Mouse (Mus musculus): Measurements from ENCODE around the gene Tarbp2. TPM values are rescaled to one million over a fixed set of nuclear protein-coding genes. Genes with fewer than 3 reads are reported as not detected.

The Tarbp2 gene
- total RNA-seq, 1 experiment: 184 TPM

- peaks cover 31% of the 10 kb centered on the region for H3K36me3 ChIP-seq (ENCODE audit: control insufficient read depth, insufficient read depth, low read length, poor library complexity, severe bottlenecking)
- no peak overlapping the region for H3K9ac ChIP-seq (ENCODE audit: insufficient read depth, low read depth, low read length, poor library complexity, severe bottlenecking)
- TF ChIP-seq CHD2 (IDR thresholded peaks at IDR 0.05; ENCODE audit: low read depth, low read length): no peak
- no peak for TF ChIP-seq ZC3H11A (IDR thresholded peaks at IDR 0.05; ENCODE audit: borderline replicate concordance, low read depth, low read length)
- TF ChIP-seq MAFK (IDR thresholded peaks at IDR 0.05; ENCODE audit: insufficient read depth, low read depth, low read length): no peak
- no peak for TF ChIP-seq HCFC1 (IDR thresholded peaks at IDR 0.05; ENCODE audit: borderline replicate concordance, insufficient read depth, low read length)
- no peak for TF ChIP-seq ZNF384 (IDR thresholded peaks at IDR 0.05; ENCODE audit: low read depth, low read length)
- peaks cover 0 to 9% of the 10 kb centered on the region in 2 experiments; a peak in 2 of 4 replicates for H3K4me1 ChIP-seq (ENCODE audit: control insufficient read depth in 2 of 2, insufficient read depth in 2 of 2, low read length in 2 of 2, poor library complexity in 1 of 2)
- in situ Hi-C loops (cut with MboI; ENCODE audit: low sequenced_read_pairs in 2 of 2, unreplicated experiment in 2 of 2): no loop called here
- no peak overlapping the region for H3K27ac ChIP-seq (ENCODE audit: insufficient read depth, low read depth, low read length, poor library complexity, severe bottlenecking)
- H3K4me3 ChIP-seq (ENCODE audit: insufficient read depth in 1 of 2, low read depth in 1 of 2, low read length in 2 of 2, poor library complexity in 1 of 2, severe bottlenecking in 1 of 2): no peak overlapping the region
- DNase-seq (ENCODE audit: low read depth, low spot score): no peak
- no peaks in the 10 kb centered on the region for H3K9me3 ChIP-seq (ENCODE audit: control insufficient read depth, insufficient read depth, low read depth, low read length)
Measured at GRCm38 (mm10) chr15:102520416-102520815, 2.4 kb downstream of the Tarbp2 start.

- TF ChIP-seq CHD2 (IDR thresholded peaks at IDR 0.05; ENCODE audit: low read depth, low read length) (no peak), ZNF384 (IDR thresholded peaks at IDR 0.05; ENCODE audit: low read depth, low read length) (no peak), HCFC1 (IDR thresholded peaks at IDR 0.05; ENCODE audit: borderline replicate concordance, insufficient read depth, low read length) (no peak), MAFK (IDR thresholded peaks at IDR 0.05; ENCODE audit: insufficient read depth, low read depth, low read length) (no peak), ZC3H11A (IDR thresholded peaks at IDR 0.05; ENCODE audit: borderline replicate concordance, low read depth, low read length) (no peak)
- DNase-seq (ENCODE audit: low read depth, low spot score): no peak
- Histone ChIP-seq H3K36me3 (ENCODE audit: control insufficient read depth, insufficient read depth, low read length, poor library complexity, severe bottlenecking) (peaks cover 31% of the 10 kb centered on the region), H3K9me3 (ENCODE audit: control insufficient read depth, insufficient read depth, low read depth, low read length) (no peaks in the 10 kb centered on the region), H3K27ac (ENCODE audit: insufficient read depth, low read depth, low read length, poor library complexity, severe bottlenecking) (no peak overlapping the region), H3K9ac (ENCODE audit: insufficient read depth, low read depth, low read length, poor library complexity, severe bottlenecking) (no peak overlapping the region), H3K4me3 (ENCODE audit: insufficient read depth in 1 of 2, low read depth in 1 of 2, low read length in 2 of 2, poor library complexity in 1 of 2, severe bottlenecking in 1 of 2) (no peak overlapping the region), H3K4me1 (ENCODE audit: control insufficient read depth in 2 of 2, insufficient read depth in 2 of 2, low read length in 2 of 2, poor library complexity in 1 of 2) (peaks cover 0 to 3% of the 10 kb centered on the region in 2 experiments; a peak in 2 of 4 replicates)
- in situ Hi-C loops (cut with MboI; ENCODE audit: low sequenced_read_pairs in 2 of 2, unreplicated experiment in 2 of 2): no loop called here
Measured at GRCm38 (mm10) chr15:102521480-102521879, 3.5 kb downstream of the Tarbp2 start.

DNA sequence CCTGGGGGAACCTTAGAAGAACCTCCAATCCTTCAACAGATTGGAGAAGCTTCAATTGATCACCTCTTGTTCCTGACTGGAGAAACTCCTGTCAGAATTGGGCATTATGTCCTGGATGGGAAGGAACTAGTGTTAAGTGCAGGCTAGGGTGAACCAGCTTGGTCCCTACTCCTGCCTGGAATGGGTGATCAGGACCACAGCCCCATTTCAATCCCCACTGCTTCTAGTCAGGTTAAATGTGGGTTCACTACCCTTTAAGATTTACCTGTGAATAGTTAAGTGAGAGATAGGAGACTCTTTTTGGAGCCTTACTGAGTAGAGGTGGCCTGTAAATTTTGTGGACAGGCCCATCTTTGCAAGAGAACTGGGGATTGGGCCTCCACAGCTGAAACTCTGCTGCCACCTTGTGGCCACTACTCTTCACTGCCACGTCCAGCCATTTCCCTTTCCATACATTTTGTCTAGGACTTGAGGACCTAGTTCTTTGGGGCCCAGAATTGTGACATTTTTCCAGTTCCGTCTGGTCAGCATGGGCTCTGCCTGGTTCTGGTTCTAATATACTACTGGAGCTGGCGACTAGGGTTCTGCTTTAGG is 7.0 kb downstream of the Tarbp2 start, which contains the start of gene Npff:
Gene Npff, minus strand, starts transcription at position 51 of the 594 bp plus-strand sequence.
- in situ Hi-C loops (cut with MboI; ENCODE audit: low sequenced_read_pairs in 2 of 2, unreplicated experiment in 2 of 2): no loop called here
- Histone ChIP-seq H3K36me3 (ENCODE audit: control insufficient read depth, insufficient read depth, low read length, poor library complexity, severe bottlenecking) (peaks cover 31% of the 10 kb centered on the region), H3K27ac (ENCODE audit: insufficient read depth, low read depth, low read length, poor library complexity, severe bottlenecking) (no peak within 1 kb of the TSS), H3K4me3 (ENCODE audit: insufficient read depth in 1 of 2, low read depth in 1 of 2, low read length in 2 of 2, poor library complexity in 1 of 2, severe bottlenecking in 1 of 2) (no peak within 1 kb of the TSS), H3K9ac (ENCODE audit: insufficient read depth, low read depth, low read length, poor library complexity, severe bottlenecking) (no peak within 1 kb of the TSS), H3K9me3 (ENCODE audit: control insufficient read depth, insufficient read depth, low read depth, low read length) (no peaks in the 10 kb centered on the region), H3K4me1 (ENCODE audit: control insufficient read depth in 2 of 2, insufficient read depth in 2 of 2, low read length in 2 of 2, poor library complexity in 1 of 2) (no peaks in the 10 kb centered on the region)
- peak; percentile 68 for DNase-seq (ENCODE audit: low read depth, low spot score)
- TF ChIP-seq ZC3H11A (IDR thresholded peaks at IDR 0.05; ENCODE audit: borderline replicate concordance, low read depth, low read length) (peak; percentile 74; the same call in 1 of the 2 replicates), CHD2 (IDR thresholded peaks at IDR 0.05; ENCODE audit: low read depth, low read length) (no peak)

DNA sequence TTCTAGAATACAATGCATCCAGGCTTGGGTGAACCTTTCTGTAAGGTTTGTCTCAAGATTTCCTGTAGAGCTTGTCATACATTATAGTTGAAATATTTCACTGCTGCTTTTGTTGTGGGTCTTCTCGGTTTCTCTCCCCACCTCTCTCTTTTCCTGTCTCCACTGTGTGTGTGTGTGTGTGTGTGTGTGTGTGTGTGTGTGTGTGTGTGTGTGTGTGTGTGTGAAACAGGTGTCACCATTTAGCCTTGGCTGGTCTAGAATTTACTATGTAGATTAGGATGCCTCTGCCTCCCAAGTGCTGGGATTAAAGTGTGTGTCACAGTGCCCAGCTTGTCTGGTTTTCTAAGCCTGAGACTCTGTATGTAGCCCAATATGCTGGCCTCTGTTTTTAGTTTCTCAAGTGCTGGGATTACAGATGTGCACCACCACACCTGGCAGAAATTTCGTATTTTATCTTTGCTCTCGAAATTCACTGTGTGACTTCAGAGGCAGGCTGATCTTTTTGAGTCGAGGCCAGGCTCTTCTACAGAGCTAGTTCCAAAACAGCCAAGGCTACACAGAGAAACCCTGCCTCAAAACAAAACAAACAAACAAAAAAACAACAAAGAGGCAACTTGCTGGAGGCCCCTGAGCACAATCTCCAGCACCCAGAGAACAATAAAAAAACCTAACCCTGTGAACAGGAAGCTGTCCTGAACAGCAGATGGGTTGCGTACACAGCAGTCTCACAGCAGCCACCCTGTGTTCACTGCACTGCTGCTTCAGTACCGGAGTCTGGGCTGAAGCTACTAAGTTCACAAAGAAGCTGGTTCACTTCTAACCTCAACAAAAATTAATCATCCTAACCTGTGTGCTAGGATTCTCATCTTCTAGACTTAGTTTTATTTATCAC is 8.4 kb downstream of the Tarbp2 start:
- in situ Hi-C loops (cut with MboI; ENCODE audit: low sequenced_read_pairs in 2 of 2, unreplicated experiment in 2 of 2): no loop called here
- TF ChIP-seq MAFK (IDR thresholded peaks at IDR 0.05; ENCODE audit: insufficient read depth, low read depth, low read length) (no peak), ZNF384 (IDR thresholded peaks at IDR 0.05; ENCODE audit: low read depth, low read length) (no peak), HCFC1 (IDR thresholded peaks at IDR 0.05; ENCODE audit: borderline replicate concordance, insufficient read depth, low read length) (no peak), ZC3H11A (IDR thresholded peaks at IDR 0.05; ENCODE audit: borderline replicate concordance, low read depth, low read length) (no peak), CHD2 (IDR thresholded peaks at IDR 0.05; ENCODE audit: low read depth, low read length) (no peak)
- H3K4me1 ChIP-seq (ENCODE audit: control insufficient read depth in 2 of 2, insufficient read depth in 2 of 2, low read length in 2 of 2, poor library complexity in 1 of 2): no peaks in the 10 kb centered on the region
- no peak for DNase-seq (ENCODE audit: low read depth, low spot score)
- H3K9ac ChIP-seq (ENCODE audit: insufficient read depth, low read depth, low read length, poor library complexity, severe bottlenecking): no peak overlapping the region
- H3K36me3 ChIP-seq (ENCODE audit: control insufficient read depth, insufficient read depth, low read length, poor library complexity, severe bottlenecking): peaks cover 20% of the 10 kb centered on the region
- H3K9me3 ChIP-seq (ENCODE audit: control insufficient read depth, insufficient read depth, low read depth, low read length): no peaks in the 10 kb centered on the region
- no peak overlapping the region for H3K27ac ChIP-seq (ENCODE audit: insufficient read depth, low read depth, low read length, poor library complexity, severe bottlenecking)
- H3K4me3 ChIP-seq (ENCODE audit: insufficient read depth in 1 of 2, low read depth in 1 of 2, low read length in 2 of 2, poor library complexity in 1 of 2, severe bottlenecking in 1 of 2): no peak overlapping the region
